Mouse (Mus musculus): ENCODE results near the gene Ttc39d. TPM values are rescaled to one million over a fixed set of nuclear protein-coding genes. Genes with fewer than 3 reads are reported as not detected.
"Not testable (repeated sequence)": the region's sequence is repeated elsewhere in the genome, so short reads cannot be mapped to it uniquely, and the experiment has no call there.

Gene Ttc39d
- polyA plus RNA-seq, 1 experiment from 2014 or later: 0.11 TPM

GRCm38 (mm10) chr17:80174146-80174545 is 33.1 kb upstream of the Ttc39d start:
- peaks cover 0 to 3% of the 10 kb centered on the region in 2 experiments; a peak in 1 of 4 replicates for H3K4me1 ChIP-seq (ENCODE audit: control insufficient read depth in 2 of 2, insufficient read depth in 2 of 2, low read length in 2 of 2)
- no peak overlapping the region for H3K27ac ChIP-seq (replicated peaks in 1 of 2; ENCODE audit: control insufficient read depth in 1 of 2, insufficient read depth in 1 of 2, low read depth in 2 of 2, low read length in 2 of 2)
- H3K27me3 ChIP-seq (ENCODE audit: control insufficient read depth, insufficient read depth, low read length): no peaks in the 10 kb centered on the region
- 51% methylated on average over 3 of the region's 3 CpGs for WGBS
- no peak for ATAC-seq (ENCODE audit: insufficient number of reproducible peaks, insufficient read depth, low FRiP score, low read depth)
- no peak overlapping the region for H3K4me3 ChIP-seq (ENCODE audit: control insufficient read depth in 1 of 2, insufficient read depth in 1 of 2, low read depth in 1 of 2, low read length in 2 of 2)
- no peak overlapping the region for H3K9ac ChIP-seq (ENCODE audit: low read length)
- no peak overlapping the region for H3K4me2 ChIP-seq (ENCODE audit: low read length)
- H3K36me3 ChIP-seq (ENCODE audit: control insufficient read depth, insufficient read depth, low read length): no peaks in the 10 kb centered on the region
- no peaks in the 10 kb centered on the region for H3K9me3 ChIP-seq (ENCODE audit: control insufficient read depth, low read length)

DNA sequence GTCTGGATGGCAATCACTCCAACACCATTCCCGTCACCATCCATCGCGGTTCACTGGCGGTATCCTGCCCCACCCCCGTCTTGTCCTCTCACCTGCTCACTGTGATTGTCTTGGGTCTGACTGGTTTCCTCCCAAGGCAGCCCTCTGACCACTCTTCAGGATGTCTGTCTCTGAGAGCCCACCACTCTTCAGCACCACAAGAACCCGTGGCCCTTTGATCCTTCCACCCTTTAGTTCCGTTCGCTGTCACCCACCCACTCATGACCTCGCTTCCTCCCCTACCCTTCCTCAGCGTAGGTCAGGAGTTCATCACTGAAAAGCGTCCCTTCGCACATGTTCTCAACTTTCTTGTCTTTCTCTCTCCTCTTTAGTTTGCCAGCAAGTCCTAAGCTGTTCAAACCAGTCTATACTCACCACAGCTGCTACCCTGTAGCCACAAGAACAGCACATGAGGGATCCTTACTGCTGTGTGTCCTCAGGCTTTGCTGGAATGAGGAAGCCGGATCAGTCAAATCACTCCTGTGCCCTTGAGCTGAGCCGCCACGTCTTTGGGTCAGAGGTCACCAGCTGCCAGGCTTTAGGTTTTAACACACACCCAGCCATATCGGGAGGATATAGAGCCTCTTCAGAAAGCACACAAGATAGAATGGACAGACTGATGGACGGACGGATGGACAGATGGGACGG is 32.4 kb upstream of the Ttc39d start:
- Histone ChIP-seq H3K27me3 (ENCODE audit: control insufficient read depth, insufficient read depth, low read length) (no peaks in the 10 kb centered on the region), H3K27ac (replicated peaks in 1 of 2; ENCODE audit: control insufficient read depth in 1 of 2, insufficient read depth in 1 of 2, low read depth in 2 of 2, low read length in 2 of 2) (no peak overlapping the region), H3K4me2 (ENCODE audit: low read length) (no peak overlapping the region), H3K4me3 (ENCODE audit: control insufficient read depth in 1 of 2, insufficient read depth in 1 of 2, low read depth in 1 of 2, low read length in 2 of 2) (no peak overlapping the region), H3K4me1 (ENCODE audit: control insufficient read depth in 2 of 2, insufficient read depth in 2 of 2, low read length in 2 of 2) (peaks cover 0 to 3% of the 10 kb centered on the region in 2 experiments; a peak in 1 of 4 replicates), H3K9me3 (ENCODE audit: control insufficient read depth, low read length) (no peaks in the 10 kb centered on the region), H3K36me3 (ENCODE audit: control insufficient read depth, insufficient read depth, low read length) (no peaks in the 10 kb centered on the region), H3K9ac (ENCODE audit: low read length) (no peak overlapping the region)
- WGBS: 71% methylated on average over 19 of the region's 19 CpGs
- ATAC-seq (ENCODE audit: insufficient number of reproducible peaks, insufficient read depth, low FRiP score, low read depth): 0 out of 2 replicates have a peak, but pooled peaks have one; percentile 21

DNA sequence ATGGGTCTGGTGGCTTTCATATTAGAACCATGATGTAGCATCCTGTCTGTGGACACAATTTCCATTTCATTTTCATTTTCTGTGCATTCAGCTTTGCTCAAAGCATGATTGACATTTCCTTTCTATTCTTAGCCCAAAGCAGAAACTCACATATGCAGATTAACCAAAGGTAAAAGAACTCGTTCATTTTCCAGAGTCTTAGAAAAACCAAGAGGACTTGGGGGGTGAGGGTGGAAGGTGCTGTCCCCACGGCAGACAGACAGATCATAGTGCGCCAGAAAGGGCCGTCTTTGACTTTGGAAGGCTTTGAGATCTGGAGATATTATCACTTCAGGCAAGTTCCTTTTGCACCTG is 31.9 kb upstream of the Ttc39d start:
- Histone ChIP-seq H3K9me3 (ENCODE audit: control insufficient read depth, low read length) (no peaks in the 10 kb centered on the region), H3K27me3 (ENCODE audit: control insufficient read depth, insufficient read depth, low read length) (no peaks in the 10 kb centered on the region), H3K27ac (replicated peaks in 1 of 2; ENCODE audit: control insufficient read depth in 1 of 2, insufficient read depth in 1 of 2, low read depth in 2 of 2, low read length in 2 of 2) (no peak overlapping the region), H3K4me3 (ENCODE audit: control insufficient read depth in 1 of 2, insufficient read depth in 1 of 2, low read depth in 1 of 2, low read length in 2 of 2) (no peak overlapping the region), H3K36me3 (ENCODE audit: control insufficient read depth, insufficient read depth, low read length) (no peaks in the 10 kb centered on the region), H3K4me1 (ENCODE audit: control insufficient read depth in 2 of 2, insufficient read depth in 2 of 2, low read length in 2 of 2) (peaks cover 0 to 3% of the 10 kb centered on the region in 2 experiments; a peak in 1 of 4 replicates), H3K4me2 (ENCODE audit: low read length) (no peak overlapping the region), H3K9ac (ENCODE audit: low read length) (no peak overlapping the region)
- ATAC-seq (ENCODE audit: insufficient number of reproducible peaks, insufficient read depth, low FRiP score, low read depth): no peak
- 84% methylated on average over 4 of the region's 4 CpGs for WGBS

GRCm38 (mm10) chr17:80175966-80176365 is 31.3 kb upstream of the Ttc39d start:
- Histone ChIP-seq H3K36me3 (ENCODE audit: control insufficient read depth, insufficient read depth, low read length) (no peaks in the 10 kb centered on the region), H3K27ac (replicated peaks in 1 of 2; ENCODE audit: control insufficient read depth in 1 of 2, insufficient read depth in 1 of 2, low read depth in 2 of 2, low read length in 2 of 2) (no peak overlapping the region), H3K4me2 (ENCODE audit: low read length) (no peak overlapping the region), H3K9me3 (ENCODE audit: control insufficient read depth, low read length) (no peaks in the 10 kb centered on the region), H3K4me1 (ENCODE audit: control insufficient read depth in 2 of 2, insufficient read depth in 2 of 2, low read length in 2 of 2) (peaks cover 0 to 3% of the 10 kb centered on the region in 2 experiments; a peak in 1 of 4 replicates), H3K9ac (ENCODE audit: low read length) (no peak overlapping the region), H3K4me3 (ENCODE audit: control insufficient read depth in 1 of 2, insufficient read depth in 1 of 2, low read depth in 1 of 2, low read length in 2 of 2) (no peak overlapping the region), H3K27me3 (ENCODE audit: control insufficient read depth, insufficient read depth, low read length) (no peaks in the 10 kb centered on the region)
- no peak for ATAC-seq (ENCODE audit: insufficient number of reproducible peaks, insufficient read depth, low FRiP score, low read depth)
- WGBS: 86% methylated on average over 3 of the region's 3 CpGs

- not testable (repeated sequence) for H3K4me3 ChIP-seq (ENCODE audit: control insufficient read depth in 1 of 2, insufficient read depth in 1 of 2, low read depth in 1 of 2, low read length in 2 of 2); H3K9ac ChIP-seq (ENCODE audit: low read length); H3K9me3 ChIP-seq (ENCODE audit: control insufficient read depth, low read length); ATAC-seq (ENCODE audit: insufficient number of reproducible peaks, insufficient read depth, low FRiP score, low read depth); H3K27ac ChIP-seq (replicated peaks in 1 of 2; ENCODE audit: control insufficient read depth in 1 of 2, insufficient read depth in 1 of 2, low read depth in 2 of 2, low read length in 2 of 2); H3K27me3 ChIP-seq (ENCODE audit: control insufficient read depth, insufficient read depth, low read length); H3K4me1 ChIP-seq (ENCODE audit: control insufficient read depth in 2 of 2, insufficient read depth in 2 of 2, low read length in 2 of 2); H3K36me3 ChIP-seq (ENCODE audit: control insufficient read depth, insufficient read depth, low read length); H3K4me2 ChIP-seq (ENCODE audit: low read length)
- WGBS: 92% methylated on average over 3 of the region's 3 CpGs
Observed at GRCm38 (mm10) chr17:80178846-80179245, 28.4 kb upstream of the Ttc39d start.

DNA sequence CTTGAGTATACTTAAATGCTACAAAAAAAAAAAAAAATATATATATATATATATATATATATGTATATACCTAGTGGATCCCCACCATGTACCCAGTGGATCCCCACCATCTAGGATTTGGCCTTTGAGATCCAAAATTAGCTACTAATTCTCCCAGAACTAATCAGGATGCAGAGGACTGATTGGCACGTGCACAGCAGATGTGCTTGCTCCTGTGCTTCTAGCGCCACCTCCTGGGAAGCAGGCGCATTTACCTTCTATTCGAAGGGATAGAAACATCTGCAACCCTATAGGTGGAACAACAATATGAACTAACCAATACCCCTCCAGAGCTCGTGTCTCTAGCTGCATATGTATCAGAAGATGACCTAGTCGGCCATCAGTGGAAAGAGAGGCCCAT is 27.3 kb upstream of the Ttc39d start:
- Histone ChIP-seq H3K27me3 (ENCODE audit: control insufficient read depth, insufficient read depth, low read length) (no peaks in the 10 kb centered on the region), H3K9ac (ENCODE audit: low read length) (no peak overlapping the region), H3K9me3 (ENCODE audit: control insufficient read depth, low read length) (no peaks in the 10 kb centered on the region), H3K4me2 (ENCODE audit: low read length) (no peak overlapping the region), H3K27ac (replicated peaks in 1 of 2; ENCODE audit: control insufficient read depth in 1 of 2, insufficient read depth in 1 of 2, low read depth in 2 of 2, low read length in 2 of 2) (no peak overlapping the region), H3K4me3 (ENCODE audit: control insufficient read depth in 1 of 2, insufficient read depth in 1 of 2, low read depth in 1 of 2, low read length in 2 of 2) (no peak overlapping the region), H3K36me3 (ENCODE audit: control insufficient read depth, insufficient read depth, low read length) (0 out of 2 replicates have a peak, but pooled peaks cover 2% of the 10 kb centered on the region), H3K4me1 (ENCODE audit: control insufficient read depth in 2 of 2, insufficient read depth in 2 of 2, low read length in 2 of 2) (0 out of 4 replicates have a peak, but pooled peaks cover 0 to 2% of the 10 kb centered on the region in 2 experiments)
- 0 out of 2 replicates have a peak, but pooled peaks have one; percentile 50 for ATAC-seq (ENCODE audit: insufficient number of reproducible peaks, insufficient read depth, low FRiP score, low read depth)
- 2% methylated on average over 6 of the region's 6 CpGs for WGBS

- H3K27me3 ChIP-seq (ENCODE audit: control insufficient read depth, insufficient read depth, low read length): no peaks in the 10 kb centered on the region
- H3K4me3 ChIP-seq (ENCODE audit: control insufficient read depth in 1 of 2, insufficient read depth in 1 of 2, low read depth in 1 of 2, low read length in 2 of 2): no peak overlapping the region
- H3K36me3 ChIP-seq (ENCODE audit: control insufficient read depth, insufficient read depth, low read length): 0 out of 2 replicates have a peak, but pooled peaks cover 2% of the 10 kb centered on the region
- no peak overlapping the region for H3K4me2 ChIP-seq (ENCODE audit: low read length)
- H3K9ac ChIP-seq (ENCODE audit: low read length): no peak overlapping the region
- no peaks in the 10 kb centered on the region for H3K9me3 ChIP-seq (ENCODE audit: control insufficient read depth, low read length)
- no peaks in the 10 kb centered on the region for H3K4me1 ChIP-seq (ENCODE audit: control insufficient read depth in 2 of 2, insufficient read depth in 2 of 2, low read length in 2 of 2)
- no peak overlapping the region for H3K27ac ChIP-seq (replicated peaks in 1 of 2; ENCODE audit: control insufficient read depth in 1 of 2, insufficient read depth in 1 of 2, low read depth in 2 of 2, low read length in 2 of 2)
- ATAC-seq (ENCODE audit: insufficient number of reproducible peaks, insufficient read depth, low FRiP score, low read depth): no peak
Observed at GRCm38 (mm10) chr17:80180468-80180867, 26.8 kb upstream of the Ttc39d start.

DNA sequence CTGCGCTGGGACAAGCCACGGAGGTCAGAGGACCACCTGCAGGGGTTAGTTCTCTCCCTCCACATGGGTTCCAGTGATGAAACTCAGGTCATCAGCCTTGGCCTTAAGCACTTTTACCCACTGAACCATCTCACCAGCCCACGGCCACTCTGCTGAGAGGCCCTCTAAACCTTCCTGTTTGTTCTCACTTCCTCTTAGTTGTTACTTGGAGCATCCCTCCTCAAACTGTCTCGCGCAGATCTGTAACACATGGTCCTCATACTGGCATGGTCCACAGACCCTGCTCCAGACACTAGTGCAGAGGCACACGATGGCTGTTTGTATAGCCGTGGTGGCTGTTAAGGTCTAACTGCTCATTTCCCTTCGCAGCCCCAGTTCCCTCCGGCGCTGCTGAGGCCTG is 23.6 kb upstream of the Ttc39d start:
- Histone ChIP-seq H3K4me3 (ENCODE audit: control insufficient read depth in 1 of 2, insufficient read depth in 1 of 2, low read depth in 1 of 2, low read length in 2 of 2) (no peak overlapping the region), H3K9ac (ENCODE audit: low read length) (no peak overlapping the region), H3K9me3 (ENCODE audit: control insufficient read depth, low read length) (peaks cover 3% of the 10 kb centered on the region; the same call in 1 of the 2 replicates), H3K4me1 (ENCODE audit: control insufficient read depth in 2 of 2, insufficient read depth in 2 of 2, low read length in 2 of 2) (no peaks in the 10 kb centered on the region), H3K36me3 (ENCODE audit: control insufficient read depth, insufficient read depth, low read length) (0 out of 2 replicates have a peak, but pooled peaks cover 2% of the 10 kb centered on the region), H3K4me2 (ENCODE audit: low read length) (no peak overlapping the region), H3K27me3 (ENCODE audit: control insufficient read depth, insufficient read depth, low read length) (no peaks in the 10 kb centered on the region), H3K27ac (replicated peaks in 1 of 2; ENCODE audit: control insufficient read depth in 1 of 2, insufficient read depth in 1 of 2, low read depth in 2 of 2, low read length in 2 of 2) (no peak overlapping the region)
- ATAC-seq (ENCODE audit: insufficient number of reproducible peaks, insufficient read depth, low FRiP score, low read depth): no peak
- WGBS: 86% methylated on average over 10 of the region's 10 CpGs
